Mouse (Mus musculus): Measurements from ENCODE around the gene Olfr107.

Gene Olfr107

DNA sequence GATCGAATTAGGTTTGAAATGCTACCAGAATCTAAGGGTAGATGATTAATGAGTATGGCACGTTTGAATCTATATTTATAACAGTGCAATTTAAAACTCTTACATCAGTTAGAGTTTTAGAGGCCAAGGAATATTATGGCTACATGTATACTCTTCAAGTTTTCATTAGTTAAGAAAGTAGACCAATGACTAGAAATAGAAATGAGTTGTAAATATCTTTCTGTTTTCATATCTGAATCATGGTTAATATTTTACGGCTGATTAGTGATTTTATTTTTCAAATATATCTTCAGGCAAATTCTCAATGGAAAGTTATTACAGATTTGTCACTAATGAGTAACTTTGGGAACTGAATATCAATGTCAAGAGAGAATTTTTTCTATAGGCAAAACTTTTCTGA is at the start of gene Olfr107:
Gene Olfr107, plus strand, starts transcription at position 301 of the 400 bp plus-strand sequence.
- no peak for DNase-seq (ENCODE audit: low spot score in 2 of 2)

DNA sequence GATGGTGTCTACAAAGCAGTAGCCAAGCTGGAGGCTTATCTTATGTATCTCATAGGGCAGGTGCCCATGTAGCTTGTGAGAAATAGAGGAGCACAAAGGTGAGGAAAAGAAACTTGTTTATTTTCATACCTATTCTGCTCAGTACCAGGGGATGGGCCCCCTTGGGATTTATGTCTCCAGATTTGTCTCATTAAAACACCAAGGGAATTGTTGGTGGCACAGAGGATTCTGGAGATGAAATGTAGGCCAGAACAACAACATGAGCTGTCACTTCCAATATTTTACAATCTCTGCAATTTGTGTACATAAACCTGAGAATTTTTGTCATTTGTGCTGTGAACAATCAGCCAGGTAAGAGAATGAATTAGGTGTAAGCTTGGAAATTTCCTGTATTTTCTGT is 39.7 kb upstream of the Olfr107 start, which contains the start of gene Olfr104-ps:
Gene Olfr104-ps, plus strand, starts transcription at position 301 of the 400 bp plus-strand sequence.
- DNase-seq (ENCODE audit: low spot score in 2 of 2): no peak

DNA sequence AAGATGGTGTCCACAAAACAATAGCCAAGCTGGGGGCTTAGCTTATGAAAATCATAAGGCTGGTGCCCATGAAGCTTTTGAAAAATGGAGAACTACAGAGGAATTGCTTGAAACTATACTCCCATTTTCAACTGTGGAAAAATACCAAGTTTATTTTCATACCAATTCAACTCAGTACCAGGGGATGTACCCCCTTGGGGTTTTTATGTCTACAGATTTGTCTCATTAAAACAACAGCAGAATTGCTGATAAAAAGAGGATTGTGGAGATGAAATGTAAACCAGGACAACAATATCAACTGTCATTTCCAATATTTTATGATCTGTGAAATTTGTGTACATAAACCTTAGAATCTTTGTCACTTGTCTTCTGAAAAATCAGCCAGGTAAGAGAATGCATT is 20.3 kb upstream of the Olfr107 start, which contains the start of gene Olfr105-ps:
Gene Olfr105-ps, plus strand, starts transcription at position 301 of the 400 bp plus-strand sequence.
- no peak for DNase-seq (ENCODE audit: low spot score in 2 of 2)

DNA sequence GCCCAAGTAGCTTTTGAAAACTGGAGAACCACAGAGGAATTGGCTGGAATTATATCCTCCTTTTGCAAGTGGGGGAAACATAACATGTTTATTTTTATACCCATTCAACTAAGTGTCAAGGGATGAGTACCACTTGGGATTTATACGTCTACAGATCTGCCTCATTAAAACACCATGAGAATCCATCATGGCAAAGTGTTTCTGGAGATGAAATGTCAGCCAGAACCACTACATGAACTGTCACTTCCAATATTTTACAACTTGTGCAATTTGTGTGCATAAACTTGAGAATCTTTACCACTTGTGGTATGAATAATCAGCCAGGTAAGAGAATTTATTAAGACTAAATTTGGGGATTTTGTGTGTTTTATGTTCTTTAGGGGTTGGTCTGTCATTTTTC is 8.9 kb upstream of the Olfr107 start, which contains the start of gene Olfr106-ps:
Gene Olfr106-ps, plus strand, starts transcription at position 301 of the 400 bp plus-strand sequence.
- DNase-seq (ENCODE audit: low spot score in 2 of 2): no peak

DNA sequence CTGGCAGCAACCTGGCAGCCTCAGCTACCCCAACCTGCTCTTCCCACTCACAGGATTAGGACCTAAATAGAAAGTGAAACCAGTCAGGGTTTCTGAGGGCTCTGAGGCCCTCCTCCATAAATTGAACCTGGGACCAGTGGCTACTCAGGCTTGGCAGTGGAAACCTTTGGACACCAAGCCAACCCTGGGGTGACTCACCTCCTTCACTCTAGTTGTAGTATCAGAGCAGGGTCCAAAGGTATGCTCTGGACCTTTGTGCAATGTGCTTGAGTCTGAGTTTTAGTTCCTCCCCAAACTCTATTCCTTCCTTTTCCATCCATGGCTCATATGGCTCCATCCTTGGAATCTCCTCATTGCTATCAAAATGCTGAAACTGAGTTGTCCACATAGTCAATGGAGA is 14.4 kb downstream of the Olfr107 start:
- DNase-seq (ENCODE audit: low spot score in 2 of 2): no peak

DNA sequence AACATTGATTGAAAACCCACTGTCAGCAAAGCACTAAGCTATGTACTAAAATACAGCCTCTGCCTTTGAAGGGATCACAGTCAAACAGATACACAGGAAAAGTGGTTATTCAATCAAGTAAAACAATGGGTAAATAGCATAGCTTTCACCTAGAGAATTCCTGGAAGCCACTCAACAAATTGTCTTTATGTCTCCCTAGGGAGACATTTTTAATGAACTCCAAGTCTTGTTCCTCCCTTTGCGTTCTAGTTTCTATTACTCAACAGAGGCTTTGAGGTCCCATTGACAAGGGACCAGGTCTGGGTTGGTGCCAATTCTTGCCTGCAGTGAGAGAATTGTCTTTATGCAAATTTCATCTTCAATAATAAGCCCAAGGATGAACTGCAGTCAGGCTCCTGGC is 46.2 kb downstream of the Olfr107 start, which contains the start of gene Olfr108:
Gene Olfr108, plus strand, starts transcription at position 301 of the 400 bp plus-strand sequence.
- no peak for DNase-seq (ENCODE audit: low spot score in 2 of 2)
